Mouse (Mus musculus): ENCODE results near the gene Slc31a2. TPM values are rescaled to one million over a fixed set of nuclear protein-coding genes. Genes with fewer than 3 reads are reported as not detected.

Slc31a2 gene
- total RNA-seq, 2 experiments from 2014 or later, result 9.5 to 12.2 TPM

GRCm38 (mm10) chr4:62313641-62314211 lies 51.4 kb downstream of the Slc31a2 start:
- intact Hi-C loops (cut with DNase I), result no loop called here
- no peak for DNase-seq

GRCm38 (mm10) chr4:62314516-62314915 lies 52.2 kb downstream of the Slc31a2 start:
- intact Hi-C loops (cut with DNase I), result no loop called here
- DNase-seq, result no peak

GRCm38 (mm10) chr4:62316456-62316855 lies 54.1 kb downstream of the Slc31a2 start:
- intact Hi-C loops (cut with DNase I), result no loop called here
- DNase-seq, result no peak

- intact Hi-C loops (cut with DNase I), result no loop called here
These were observed 55.9 kb downstream of the Slc31a2 start for GRCm38 (mm10) chr4:62318294-62318693.

GRCm38 (mm10) chr4:62322684-62323083 lies 60.3 kb downstream of the Slc31a2 start:
- no peak for DNase-seq
- intact Hi-C loops (cut with DNase I), result no loop called here

More at GRCm38 (mm10) chr4:62318294-62318693, 55.9 kb downstream of the Slc31a2 start:
- no peak for DNase-seq

GRCm38 (mm10) chr4:62326111-62326510 lies 63.7 kb downstream of the Slc31a2 start:
- intact Hi-C loops (cut with DNase I), result no loop called here
- no peak for DNase-seq

DNA sequence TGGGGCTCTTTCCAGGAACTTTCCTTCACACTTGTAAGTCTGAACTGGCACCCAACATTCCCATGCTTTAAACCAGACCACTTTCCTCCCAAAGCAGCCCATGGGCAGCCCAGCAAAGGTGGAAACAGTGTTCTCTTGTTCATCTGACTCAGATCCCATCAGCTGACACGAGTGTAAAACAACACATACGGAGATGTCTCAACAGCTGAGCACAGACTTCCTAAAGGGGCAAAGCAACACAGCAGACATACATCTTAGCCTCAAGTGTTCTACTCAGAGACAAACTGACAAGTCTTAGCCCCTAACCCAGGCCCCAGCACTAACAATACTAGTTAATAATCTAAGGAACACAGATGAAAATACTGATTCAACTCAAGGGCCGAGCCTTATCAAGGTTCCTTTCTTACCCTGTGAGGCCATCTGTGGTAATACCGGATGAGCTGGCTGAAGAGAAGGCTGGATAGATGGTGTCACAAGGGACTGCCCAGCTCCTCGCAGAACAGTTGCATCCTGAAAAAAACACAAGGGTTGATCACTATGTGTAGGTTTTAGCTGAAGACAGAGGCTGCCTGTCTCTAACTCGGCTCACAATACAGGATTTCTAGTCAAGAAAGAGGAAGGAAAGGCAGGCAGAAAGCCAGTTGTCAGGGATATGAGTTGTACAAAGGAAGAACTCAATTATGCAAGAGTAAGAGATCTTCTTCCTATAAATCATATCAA lies 66.7 kb downstream of the Slc31a2 start:
- intact Hi-C loops (cut with DNase I), result no loop called here
- DNase-seq, result no peak

DNA sequence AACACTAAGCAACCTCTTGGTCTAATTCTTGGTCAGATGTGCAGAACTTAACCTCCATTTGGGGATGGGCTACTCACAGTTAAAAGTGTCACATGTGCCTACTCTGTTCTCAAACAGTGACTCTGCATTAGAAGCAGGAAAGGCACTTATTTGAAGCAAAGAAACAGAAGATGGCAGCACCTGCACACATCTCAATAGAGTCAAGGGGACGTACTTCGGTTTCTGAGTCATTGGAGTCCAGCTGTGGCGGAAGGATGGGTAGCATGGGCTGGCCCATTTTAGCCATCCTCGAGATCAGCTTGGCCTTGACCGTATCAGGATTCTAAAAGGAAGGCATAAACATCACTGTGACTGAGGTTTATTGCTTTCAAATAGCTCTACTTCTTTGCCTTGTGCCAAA lies 69.6 kb downstream of the Slc31a2 start:
- DNase-seq, result no peak

GRCm38 (mm10) chr4:62338536-62338935 lies 76.2 kb downstream of the Slc31a2 start:
- intact Hi-C loops (cut with DNase I), result no loop called here
- no peak for DNase-seq

More for the DNA sequence above, 69.6 kb downstream of the Slc31a2 start:
- intact Hi-C loops (cut with DNase I), result no loop called here

DNA sequence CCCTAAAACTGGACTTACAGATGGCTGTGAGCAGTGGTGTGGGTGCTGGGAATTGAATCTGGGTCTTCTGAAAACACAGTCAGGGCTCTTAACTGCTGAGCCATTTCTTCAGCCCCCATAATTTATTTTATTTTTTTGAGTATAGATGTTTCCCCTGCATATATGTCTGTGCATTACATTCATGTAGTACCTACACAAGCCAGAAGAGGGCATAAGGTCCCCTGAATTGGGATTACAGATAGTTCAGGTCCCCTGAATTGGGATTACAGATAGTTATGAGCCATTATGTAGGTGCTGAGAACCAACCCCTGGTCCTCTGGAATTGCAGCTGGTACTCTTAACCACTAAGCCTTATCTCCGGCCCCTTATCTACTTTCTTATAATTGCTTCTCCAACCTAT lies 81.6 kb downstream of the Slc31a2 start:
- intact Hi-C loops (cut with DNase I), result no loop called here
- DNase-seq, result no peak

- intact Hi-C loops (cut with DNase I), result no loop called here
- no peak for DNase-seq
These were observed 83.5 kb downstream of the Slc31a2 start for GRCm38 (mm10) chr4:62345827-62346226.

DNA sequence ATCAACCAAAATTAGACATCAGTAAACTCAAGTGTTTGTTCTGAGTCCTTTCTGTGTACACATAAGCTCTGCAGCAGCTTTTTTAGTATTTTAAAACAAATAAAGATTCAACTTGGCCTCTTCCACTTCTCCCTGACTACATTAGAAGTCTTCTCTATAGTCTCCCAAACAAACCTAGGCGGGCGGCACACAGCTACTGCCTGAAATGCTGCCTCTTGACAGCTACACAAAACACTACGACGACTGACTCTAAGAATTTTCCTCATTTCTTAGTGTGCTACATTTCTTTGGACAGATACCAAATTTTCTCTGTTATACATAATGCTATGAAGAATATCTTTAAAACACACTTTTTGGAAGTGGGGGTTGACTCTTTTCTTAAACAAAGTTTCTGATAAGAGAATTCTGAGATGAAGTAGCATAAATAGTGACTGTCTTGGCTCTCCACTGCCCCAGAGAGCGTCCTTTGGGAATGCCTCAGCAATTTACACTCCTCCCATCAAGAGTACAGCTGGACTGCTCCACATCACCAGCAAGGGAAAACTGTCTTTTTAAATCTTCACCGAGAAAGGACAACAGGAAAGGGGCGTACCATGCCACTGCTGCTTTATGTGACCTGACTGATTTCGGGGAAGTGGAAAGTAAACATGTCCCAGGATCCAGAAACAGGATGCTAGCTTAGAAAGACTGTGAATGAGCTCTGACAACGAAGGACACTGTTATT lies 85.4 kb downstream of the Slc31a2 start:
- no peak for DNase-seq
- intact Hi-C loops (cut with DNase I), result no loop called here

Other genes with a start within 250 kb of the Slc31a2 start
- gene Mup20, start 208.4 kb upstream of the Slc31a2 start, total RNA-seq (2021), result not detected
- not detected for gene Mup3, start 175.2 kb upstream of the Slc31a2 start, total RNA-seq (2021)
- not detected for gene Mup21, start 111.7 kb upstream of the Slc31a2 start, total RNA-seq (2021)
- 10 to 100 TPM; 24.7 to 24.8 TPM for gene Zfp37, start 31.5 kb upstream of the Slc31a2 start, total RNA-seq (2021)
- gene Fkbp15, start 98.0 kb downstream of the Slc31a2 start, total RNA-seq (2021), result 10 to 100 TPM; 36.3 to 38.4 TPM
- gene Slc31a1, start 98.2 kb downstream of the Slc31a2 start, total RNA-seq (2021), result 10 to 100 TPM; 26.7 to 28.7 TPM
- gene Cdc26, start 146.1 kb downstream of the Slc31a2 start, total RNA-seq (2021), result 10 to 100 TPM; 65.6 to 66.9 TPM
- 10 to 100 TPM; 14.6 to 15.4 TPM for gene Prpf4, start 146.2 kb downstream of the Slc31a2 start, total RNA-seq (2021)
- not detected for gene Rnf183, start 172.7 kb downstream of the Slc31a2 start, total RNA-seq (2021)
- gene Wdr31, start 208.3 kb downstream of the Slc31a2 start, total RNA-seq (2021), result 10 to 100 TPM; 12.5 to 15.1 TPM
- under 1 TPM; 0.36 TPM for gene Bspry, start 217.5 kb downstream of the Slc31a2 start, total RNA-seq (2021)
- 1 to 10 TPM; 5.7 to 6.6 TPM for gene Hdhd3, start 240.9 kb downstream of the Slc31a2 start, total RNA-seq (2021)

Measured in left cerebral cortex, postnatal 4 days (tissue).